ENCODE assay signal across 8 mouse cellular contexts in the genomic region with DNA sequence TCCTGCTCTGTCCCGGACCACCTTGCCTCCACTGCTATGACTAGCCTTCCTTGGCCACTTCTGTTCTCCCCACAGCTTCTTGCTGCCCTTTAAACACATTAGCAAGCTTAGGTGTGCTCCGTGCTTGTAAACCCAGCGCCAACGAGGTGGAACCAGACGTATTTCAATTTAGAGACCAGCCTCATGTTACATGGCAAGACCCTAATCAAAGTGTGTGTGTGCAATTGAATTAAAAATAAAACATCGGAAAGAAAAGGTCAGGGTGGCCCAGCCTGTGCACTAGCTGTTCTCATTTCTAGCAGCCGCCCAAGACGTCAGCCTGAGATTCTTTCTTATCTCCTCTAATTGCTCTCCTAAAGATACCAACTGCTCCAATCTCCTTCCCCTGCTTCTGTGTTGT. TPM values are rescaled to one million over a fixed set of nuclear protein-coding genes. Genes with fewer than 3 reads are reported as not detected.
DNase-seq lines count a peak whose midpoint lies in the region; ATAC-seq and TF ChIP-seq lines count a peak whose summit lies in the region.

No protein-coding gene starts in this region.

- peak overlapping the region; percentile 95 for H3K4me2 ChIP-seq in lung, embryonic 16.5 days (ENCODE audit: low read depth, low read length)
- H3K4me2 ChIP-seq in limb, embryonic 12.5 days, result peak overlapping the region; percentile 87

- peak overlapping the region; percentile 99 for H3K4me3 ChIP-seq in lung, embryonic 16.5 days (ENCODE audit: low read length)
- peak overlapping the region; percentile 99 for H3K4me3 ChIP-seq in forebrain, embryonic 10.5 days
- H3K4me3 ChIP-seq in limb, embryonic 12.5 days (replicated peaks), result peak overlapping the region; percentile 100
- H3K4me3 ChIP-seq in olfactory bulb, adult 2 months (ENCODE audit: insufficient read depth, low read depth, low read length), result peak overlapping the region; percentile 45

- no peaks in the 10 kb centered on the region for H3K27me3 ChIP-seq in lung, embryonic 16.5 days (ENCODE audit: control insufficient read depth, insufficient read depth, low read depth, low read length)
- H3K27me3 ChIP-seq in forebrain, embryonic 10.5 days (ENCODE audit: poor library complexity, severe bottlenecking), result no peaks in the 10 kb centered on the region
- no peaks in the 10 kb centered on the region for H3K27me3 ChIP-seq in limb, embryonic 12.5 days

- TF ChIP-seq CTCF in olfactory bulb, adult 2 months (IDR thresholded peaks at IDR 0.05; ENCODE audit: insufficient read depth, low read depth, low read length), result no peak

- peaks cover 30% of the 10 kb centered on the region for H3K4me1 ChIP-seq in lung, embryonic 16.5 days (replicated peaks; ENCODE audit: control insufficient read depth, insufficient read depth, low read length)
- H3K4me1 ChIP-seq in forebrain, embryonic 10.5 days, result peaks cover 54% of the 10 kb centered on the region
- peaks cover 34% of the 10 kb centered on the region for H3K4me1 ChIP-seq in limb, embryonic 12.5 days (replicated peaks)
- H3K4me1 ChIP-seq in olfactory bulb, adult 2 months (ENCODE audit: control insufficient read depth, insufficient read depth, low read length), result peaks cover 28% of the 10 kb centered on the region

- 0 out of 2 replicates have a peak, but pooled peaks cover 4% of the 10 kb centered on the region for H3K36me3 ChIP-seq in lung, embryonic 16.5 days (ENCODE audit: control insufficient read depth, insufficient read depth, low read length)
- peaks cover 21% of the 10 kb centered on the region for H3K36me3 ChIP-seq in forebrain, embryonic 10.5 days (replicated peaks)
- H3K36me3 ChIP-seq in limb, embryonic 12.5 days, result peaks cover 16% of the 10 kb centered on the region; the same call in 1 of the 2 replicates

- no peak for DNase-seq in lung, postnatal 10 days
- DNase-seq in forebrain, embryonic 10.5 days (ENCODE audit: extremely low spot score, low spot score), result no peak
- DNase-seq in thymus, postnatal 14 days, result no peak
- no peak for DNase-seq in layer of hippocampus, adult 8-10 months (ENCODE audit: low spot score in 2 of 2)
- no peak for DNase-seq in cerebellum, postnatal 14 days

- peak overlapping the region; percentile 97 for H3K27ac ChIP-seq in lung, embryonic 16.5 days (ENCODE audit: low read length)
- peak overlapping the region; percentile 97 for H3K27ac ChIP-seq in forebrain, embryonic 10.5 days
- H3K27ac ChIP-seq in limb, embryonic 12.5 days, result no peak overlapping the region
- H3K27ac ChIP-seq in olfactory bulb, adult 2 months (ENCODE audit: insufficient read depth, low read depth, low read length), result 0 out of 2 replicates have a peak overlapping the region, but pooled peaks have one; percentile 7

- no peak for TF ChIP-seq POLR2A in olfactory bulb, adult 2 months (IDR thresholded peaks at IDR 0.05; ENCODE audit: insufficient read depth, low read depth, low read length)

- H3K9me3 ChIP-seq in lung, embryonic 16.5 days (ENCODE audit: control insufficient read depth, low read length), result no peaks in the 10 kb centered on the region
- H3K9me3 ChIP-seq in forebrain, embryonic 10.5 days, result no peaks in the 10 kb centered on the region
- H3K9me3 ChIP-seq in limb, embryonic 12.5 days, result no peaks in the 10 kb centered on the region

- WGBS in lung, embryonic 16.5 days, result 30% methylated on average over 8 of the region's 8 CpGs
- WGBS in forebrain, embryonic 10.5 days, result 54% methylated on average over 8 of the region's 8 CpGs
- 33% methylated on average over 8 of the region's 8 CpGs for WGBS in limb, embryonic 12.5 days
- 23% methylated on average over 8 of the region's 8 CpGs for WGBS in olfactory bulb, adult 2 months

- H3K9ac ChIP-seq in lung, embryonic 16.5 days (ENCODE audit: low read length), result peak overlapping the region; percentile 98
- peak overlapping the region; percentile 95 for H3K9ac ChIP-seq in limb, embryonic 12.5 days (replicated peaks)

- no peak for ATAC-seq in lung, embryonic 16.5 days (ENCODE audit: low read depth)
- no peak for ATAC-seq in limb, embryonic 12.5 days (ENCODE audit: insufficient number of reproducible peaks, insufficient read depth, low FRiP score, low TSS enrichment, low read depth)

RNA-seq across cellular contexts. Expression of a gene that starts 0.8 kb away (rescaled TPM):
- 12.8 and 16.5 TPM in 2 replicates for polyA plus RNA-seq in lung, embryonic 16.5 days (2015; fragmentation: Nextera tagmentation; extraction: Ambion mirVana)
- polyA plus RNA-seq in forebrain, embryonic 10.5 days (2016; fragmentation: Nextera tagmentation; extraction: Ambion mirVana), result 44.4 and 47.0 TPM in 2 replicates
- 51.1 and 56.7 TPM in 2 replicates for polyA plus RNA-seq in limb, embryonic 12.5 days (2016; fragmentation: Nextera tagmentation; extraction: Ambion mirVana)
- polyA plus RNA-seq in olfactory bulb, adult 2 months (2012; ENCODE audit: insufficient read depth, insufficient read length, low replicate concordance, missing spikeins), result not detected in 2 replicates
- total RNA-seq in layer of hippocampus, adult 8-10 months (2022), result 10 to 100 TPM; 59.5 to 72.0 (median 61.3) TPM

RNA-seq across cellular contexts. Expression of a gene that starts 1.0 kb away (rescaled TPM):
- polyA plus RNA-seq in lung, embryonic 16.5 days (2015; fragmentation: Nextera tagmentation; extraction: Ambion mirVana), result 12.5 and 12.7 TPM in 2 replicates
- 9.8 and 11.3 TPM in 2 replicates for polyA plus RNA-seq in forebrain, embryonic 10.5 days (2016; fragmentation: Nextera tagmentation; extraction: Ambion mirVana)
- polyA plus RNA-seq in limb, embryonic 12.5 days (2016; fragmentation: Nextera tagmentation; extraction: Ambion mirVana), result 11.6 and 13.6 TPM in 2 replicates
- polyA plus RNA-seq in olfactory bulb, adult 2 months (2012; ENCODE audit: insufficient read depth, insufficient read length, low replicate concordance, missing spikeins), result not detected in 2 replicates
- total RNA-seq in layer of hippocampus, adult 8-10 months (2022), result 10 to 100 TPM; 41.9 to 66.2 (median 50.6) TPM

Comparison
In these comparisons a context has a peak if more than half of its experiments do, and no peak if none do; other contexts are left out.
1. H3K4me3 ChIP-seq: peak in every context shown above with its lines; median percentile 100 in limb, embryonic 12.5 days; 99 in lung, embryonic 16.5 days; 99 in forebrain, embryonic 10.5 days; 45 in olfactory bulb, adult 2 months.